Mouse (Mus musculus): ENCODE results near the gene Camk1d. TPM values are rescaled to one million over a fixed set of nuclear protein-coding genes. Genes with fewer than 3 reads are reported as not detected.
"Not testable (repeated sequence)": the region's sequence is repeated elsewhere in the genome, so short reads cannot be mapped to it uniquely, and the experiment has no call there.

Gene Camk1d
- polyA plus RNA-seq, 1 experiment from 2014 or later: 0.82 TPM

DNA sequence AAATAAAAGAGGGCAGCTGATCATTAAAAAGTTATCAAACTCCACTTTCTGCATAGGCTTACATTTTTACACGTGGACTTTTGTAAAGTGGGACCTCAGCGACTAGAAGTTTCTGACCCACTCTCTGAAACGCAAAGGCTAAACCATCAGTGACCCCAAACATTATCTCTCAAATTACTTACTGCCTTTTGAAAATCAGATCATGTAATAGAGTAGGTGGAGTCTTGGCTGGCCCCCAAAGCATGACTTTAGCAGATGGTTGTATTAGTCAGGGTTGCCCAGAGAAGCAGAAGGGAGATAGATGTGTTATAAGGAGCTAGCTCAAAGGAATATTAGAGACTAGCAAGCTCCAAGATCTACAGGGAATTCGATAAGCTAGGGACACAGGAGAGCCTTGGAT lies 103.8 kb downstream of the Camk1d start:
- H3K4me2 ChIP-seq: no peak overlapping the region
- H3K4me3 ChIP-seq (replicated peaks): no peak overlapping the region
- H3K27ac ChIP-seq: no peak overlapping the region
- no peak for DNase-seq
- H3K9me3 ChIP-seq (replicated peaks): no peaks in the 10 kb centered on the region
- no peaks in the 10 kb centered on the region for H3K36me3 ChIP-seq
- no peak for ATAC-seq (ENCODE audit: low read depth)
- WGBS (ENCODE audit: insufficient replicate concordance): 66% methylated on average over 4 of the region's 4 CpGs
- peaks cover 48% of the 10 kb centered on the region for H3K4me1 ChIP-seq (replicated peaks)
- no peak overlapping the region for H3K9ac ChIP-seq
- H3K27me3 ChIP-seq: no peaks in the 10 kb centered on the region

DNA sequence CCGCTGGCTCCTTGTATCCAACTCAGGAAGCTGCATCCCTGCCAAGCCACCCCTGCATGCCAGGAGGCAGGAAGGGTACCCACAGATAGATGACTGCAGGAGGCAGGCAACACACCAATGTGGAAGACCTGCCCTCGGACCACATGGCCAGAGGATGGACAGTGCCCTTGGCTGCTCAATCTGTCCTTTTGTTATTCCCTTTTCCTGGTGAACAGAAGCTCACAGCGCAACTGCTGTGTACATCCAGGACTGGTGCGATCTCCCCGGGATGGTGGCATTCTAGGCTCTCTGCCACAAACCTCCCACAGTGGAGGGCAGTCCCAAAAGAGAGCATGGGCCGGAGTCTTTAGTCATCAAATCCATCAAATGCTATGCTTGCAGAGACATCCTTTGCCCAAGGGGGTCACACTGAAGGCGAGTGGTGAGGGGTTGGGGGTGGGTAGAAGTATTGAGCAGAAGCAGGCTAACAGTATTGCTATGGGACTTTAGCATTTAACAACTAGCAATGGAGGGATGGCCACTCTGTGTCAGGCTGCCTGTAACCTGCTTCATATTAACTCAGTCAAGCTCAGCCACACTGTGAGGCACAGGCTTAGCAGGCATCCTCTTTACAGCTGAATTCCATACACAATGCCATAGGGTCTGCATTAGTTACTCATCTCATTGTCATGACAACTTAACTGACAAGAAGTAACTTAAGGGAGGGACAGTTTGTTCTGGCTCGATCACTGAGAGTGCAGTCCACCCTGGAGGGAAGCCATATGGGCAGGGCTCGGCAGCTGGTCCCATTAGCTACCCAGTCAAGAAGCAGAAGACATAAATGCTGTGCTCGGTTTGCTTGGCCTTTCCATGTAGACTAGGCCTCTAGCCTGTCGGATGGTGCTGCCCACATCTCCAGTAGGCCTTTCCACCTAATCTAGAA lies 106.1 kb downstream of the Camk1d start:
- Histone ChIP-seq H3K27ac (no peak overlapping the region), H3K9me3 (replicated peaks) (no peaks in the 10 kb centered on the region), H3K4me3 (replicated peaks) (no peak overlapping the region), H3K9ac (no peak overlapping the region), H3K4me1 (replicated peaks) (peaks cover 25% of the 10 kb centered on the region), H3K36me3 (no peaks in the 10 kb centered on the region), H3K27me3 (no peaks in the 10 kb centered on the region), H3K4me2 (no peak overlapping the region)
- no peak for ATAC-seq (ENCODE audit: low read depth)
- WGBS (ENCODE audit: insufficient replicate concordance): 74% methylated on average over 11 of the region's 11 CpGs
- DNase-seq: no peak

DNA sequence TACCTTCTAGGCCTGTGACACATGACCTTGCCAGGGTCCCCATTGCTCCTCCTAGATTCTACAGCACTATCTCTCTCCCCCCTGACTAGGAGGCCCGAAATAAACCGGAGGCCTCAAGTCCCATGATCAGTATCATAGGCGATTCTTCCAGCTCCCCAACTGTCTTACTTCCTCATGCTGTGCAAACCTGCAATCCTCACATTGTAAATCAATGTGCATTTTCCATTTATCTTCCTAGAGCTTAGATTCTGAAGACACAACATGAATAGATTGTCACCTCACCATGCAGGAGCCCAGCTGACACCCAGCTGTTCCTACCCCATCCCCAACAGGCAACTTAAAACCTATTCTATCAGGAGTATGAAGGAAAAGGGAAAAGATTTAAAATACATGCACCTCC lies 108.5 kb downstream of the Camk1d start:
- Histone ChIP-seq H3K4me2 (no peak overlapping the region), H3K27me3 (no peaks in the 10 kb centered on the region), H3K4me1 (replicated peaks) (peaks cover 13% of the 10 kb centered on the region), H3K27ac (no peak overlapping the region), H3K9ac (no peak overlapping the region), H3K4me3 (replicated peaks) (no peak overlapping the region), H3K9me3 (replicated peaks) (no peaks in the 10 kb centered on the region), H3K36me3 (no peaks in the 10 kb centered on the region)
- ATAC-seq (ENCODE audit: low read depth): no peak
- 30% methylated on average over 3 of the region's 3 CpGs for WGBS (ENCODE audit: insufficient replicate concordance)
- no peak for DNase-seq

DNA sequence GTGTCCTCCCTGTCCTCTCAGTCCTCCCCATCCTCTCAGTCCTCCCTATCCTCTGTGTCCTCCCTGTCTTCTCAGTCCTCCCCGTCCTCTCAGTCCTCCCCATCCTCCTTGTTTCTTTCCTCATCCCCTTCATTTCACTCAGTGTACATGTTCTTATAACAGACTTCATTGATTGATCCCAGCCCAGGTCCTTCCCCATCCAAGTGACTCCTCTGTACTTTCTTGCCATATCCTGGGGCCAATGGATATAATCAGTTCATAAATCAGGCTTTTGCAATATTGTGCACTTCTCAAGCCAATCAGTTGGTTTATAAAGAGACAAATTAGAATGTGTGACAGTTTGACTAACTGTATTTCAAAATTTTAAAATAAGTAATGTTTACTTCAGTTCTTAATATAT lies 112.3 kb downstream of the Camk1d start:
- no peak for ATAC-seq (ENCODE audit: low read depth)

DNA sequence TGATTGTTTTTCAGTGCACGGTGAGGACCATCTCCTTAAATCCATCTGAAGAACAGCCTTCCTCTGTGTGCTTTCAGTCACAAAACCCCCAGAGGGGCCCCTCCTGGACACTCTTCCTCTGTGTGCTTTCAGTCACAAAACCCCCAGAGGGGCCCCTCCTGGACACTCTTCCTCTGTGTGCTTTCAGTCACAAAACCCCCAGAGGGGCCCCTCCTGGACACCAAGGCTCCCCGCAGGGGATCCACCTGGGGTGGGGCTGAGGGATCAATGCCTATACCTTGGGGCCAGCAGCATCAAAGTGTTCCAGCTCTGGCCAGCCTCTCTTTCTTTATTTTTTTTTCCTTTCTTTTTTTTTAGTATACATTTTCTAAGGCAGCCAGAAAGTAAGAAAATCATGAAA lies 113.1 kb downstream of the Camk1d start:
- 9% methylated on average over 2 of the region's 2 CpGs for WGBS (ENCODE audit: insufficient replicate concordance)
- not testable (repeated sequence) for DNase-seq; H3K9me3 ChIP-seq (replicated peaks); H3K4me3 ChIP-seq (replicated peaks); H3K27ac ChIP-seq; H3K4me2 ChIP-seq; H3K36me3 ChIP-seq; H3K27me3 ChIP-seq; H3K9ac ChIP-seq
- H3K4me1 ChIP-seq (replicated peaks): peaks cover 21% of the 10 kb centered on the region
- peak; percentile 70 for ATAC-seq (ENCODE audit: low read depth)

More for the DNA sequence above, 112.3 kb downstream of the Camk1d start:
- Histone ChIP-seq H3K27me3 (no peaks in the 10 kb centered on the region), H3K27ac (no peak overlapping the region), H3K4me1 (replicated peaks) (peaks cover 21% of the 10 kb centered on the region), H3K9me3 (replicated peaks) (no peaks in the 10 kb centered on the region), H3K9ac (no peak overlapping the region), H3K36me3 (no peaks in the 10 kb centered on the region), H3K4me3 (replicated peaks) (no peak overlapping the region), H3K4me2 (no peak overlapping the region)
- 66% methylated on average over 1 of the region's 1 CpGs for WGBS (ENCODE audit: insufficient replicate concordance)
- DNase-seq: no peak

DNA sequence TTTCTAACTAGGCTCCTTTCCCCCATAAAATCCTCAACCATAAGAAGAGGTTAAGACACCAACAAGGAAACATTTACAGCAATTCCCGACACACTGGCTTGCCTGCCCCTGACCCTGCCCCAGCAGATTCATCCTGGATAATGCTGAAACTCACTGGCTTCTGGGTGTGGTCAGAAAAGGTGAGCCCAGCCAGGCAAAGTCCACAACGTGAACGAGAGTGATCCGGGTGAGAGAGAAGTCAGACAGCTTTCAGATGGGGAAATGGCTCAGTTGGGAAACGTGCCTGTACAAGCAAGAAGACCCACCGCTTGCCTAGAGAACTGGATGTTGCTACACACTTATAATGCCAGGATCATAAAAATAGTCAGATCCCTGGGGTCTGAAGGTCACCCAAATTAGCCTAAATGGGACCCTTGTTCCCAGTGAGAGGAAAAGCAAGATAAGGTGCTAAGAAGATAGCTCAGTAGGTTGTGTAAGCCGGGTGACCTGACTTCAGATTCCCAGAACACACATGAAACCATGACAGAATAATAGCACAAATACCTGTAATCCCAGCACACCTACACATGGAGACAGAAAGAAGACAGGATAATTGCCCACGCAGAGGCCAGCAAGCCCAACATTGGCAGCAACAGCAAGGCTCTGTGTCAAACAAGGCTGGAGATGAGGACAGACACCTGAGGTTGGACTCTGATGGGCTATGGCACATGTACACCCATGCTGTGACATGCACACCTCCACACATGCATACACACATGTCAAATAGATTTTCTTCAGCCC lies 113.9 kb downstream of the Camk1d start:
- no peak overlapping the region for H3K4me2 ChIP-seq
- WGBS (ENCODE audit: insufficient replicate concordance): 36% methylated on average over 8 of the region's 8 CpGs
- no peak for DNase-seq
- no peaks in the 10 kb centered on the region for H3K9me3 ChIP-seq (replicated peaks)
- H3K4me3 ChIP-seq (replicated peaks): no peak overlapping the region
- H3K27me3 ChIP-seq: no peaks in the 10 kb centered on the region
- 0 out of 2 replicates have a peak, but pooled peaks have one; percentile 37 for ATAC-seq (ENCODE audit: low read depth)
- H3K9ac ChIP-seq: no peak overlapping the region
- H3K4me1 ChIP-seq (replicated peaks): peaks cover 21% of the 10 kb centered on the region
- no peaks in the 10 kb centered on the region for H3K36me3 ChIP-seq
- no peak overlapping the region for H3K27ac ChIP-seq

DNA sequence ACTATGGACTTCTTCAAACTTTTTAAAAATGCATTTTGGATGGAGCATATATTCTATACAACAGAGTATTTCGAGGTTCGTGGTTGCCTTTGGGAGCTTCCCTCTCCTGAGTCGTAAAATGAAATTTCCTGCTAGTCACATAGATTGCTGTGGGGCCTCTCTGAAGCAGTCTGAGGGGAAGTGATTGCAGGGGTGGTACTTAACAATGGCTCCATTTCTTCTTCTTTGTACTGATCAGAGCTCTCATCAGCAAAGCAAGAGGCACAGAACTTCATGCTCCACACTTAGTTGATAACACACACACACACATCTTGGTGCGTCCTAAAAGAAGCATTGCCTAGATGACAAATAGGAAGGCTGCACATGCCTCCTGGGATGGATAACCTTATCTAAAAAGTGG lies 114.6 kb downstream of the Camk1d start:
- no peak for ATAC-seq (ENCODE audit: low read depth)

DNA sequence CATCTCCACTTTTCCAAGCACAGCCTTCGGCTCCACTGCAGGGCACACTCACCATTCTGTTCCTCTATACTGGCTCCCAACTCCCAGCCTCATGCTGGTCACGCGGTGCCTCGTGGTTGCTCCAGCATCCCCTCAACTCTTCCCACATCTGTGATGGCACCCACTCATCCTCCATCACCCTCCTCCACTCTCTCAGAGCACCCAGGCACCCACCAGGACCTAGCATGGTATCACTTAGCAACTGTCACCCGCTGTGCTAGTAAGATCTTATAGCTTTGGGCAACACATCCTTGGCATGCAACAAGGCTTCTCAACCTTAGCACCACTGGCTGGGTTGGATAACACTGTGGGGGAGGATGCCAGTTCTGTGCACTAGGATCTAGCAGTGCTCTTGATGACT lies 115.8 kb downstream of the Camk1d start:
- peaks cover 21% of the 10 kb centered on the region for H3K4me1 ChIP-seq (replicated peaks)
- DNase-seq (no peak), ATAC-seq (ENCODE audit: low read depth) (no peak)
- no peak overlapping the region for H3K4me2 ChIP-seq
- no peaks in the 10 kb centered on the region for H3K27me3 ChIP-seq
- no peaks in the 10 kb centered on the region for H3K36me3 ChIP-seq
- no peak overlapping the region for H3K9ac ChIP-seq
- no peak overlapping the region for H3K27ac ChIP-seq
- WGBS (ENCODE audit: insufficient replicate concordance): 76% methylated on average over 5 of the region's 5 CpGs
- H3K4me3 ChIP-seq (replicated peaks): no peak overlapping the region
- no peaks in the 10 kb centered on the region for H3K9me3 ChIP-seq (replicated peaks)

More for the DNA sequence above, 114.6 kb downstream of the Camk1d start:
- Histone ChIP-seq H3K4me1 (replicated peaks) (peaks cover 21% of the 10 kb centered on the region), H3K9me3 (replicated peaks) (no peaks in the 10 kb centered on the region), H3K27me3 (no peaks in the 10 kb centered on the region), H3K9ac (no peak overlapping the region), H3K4me3 (replicated peaks) (no peak overlapping the region), H3K36me3 (no peaks in the 10 kb centered on the region), H3K27ac (no peak overlapping the region), H3K4me2 (no peak overlapping the region)
- DNase-seq: no peak
- 9% methylated on average over 4 of the region's 4 CpGs for WGBS (ENCODE audit: insufficient replicate concordance)

DNA sequence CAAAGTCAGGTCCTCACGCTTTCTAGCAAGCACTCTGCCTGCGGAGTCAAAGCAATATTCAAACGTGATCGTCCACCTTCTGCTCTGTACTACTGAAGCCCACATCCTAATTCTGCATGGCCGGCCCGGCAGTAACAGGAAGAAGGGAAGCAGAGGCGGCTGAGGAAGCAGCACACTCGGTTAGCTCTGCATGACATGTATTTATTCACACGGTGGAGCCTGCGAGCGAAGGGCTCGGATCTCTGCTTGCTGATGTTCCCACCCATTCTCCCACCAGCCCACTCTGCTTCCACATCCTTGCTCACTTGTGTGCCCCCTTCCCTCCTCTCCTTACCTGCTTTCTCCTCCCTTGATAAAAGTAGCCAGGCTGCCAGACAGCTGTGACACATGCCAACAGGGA lies 117.4 kb downstream of the Camk1d start:
- Histone ChIP-seq H3K9me3 (replicated peaks) (no peaks in the 10 kb centered on the region), H3K36me3 (no peaks in the 10 kb centered on the region), H3K27me3 (no peaks in the 10 kb centered on the region), H3K9ac (no peak overlapping the region), H3K4me2 (no peak overlapping the region), H3K4me3 (replicated peaks) (no peak overlapping the region), H3K27ac (no peak overlapping the region), H3K4me1 (replicated peaks) (peaks cover 21% of the 10 kb centered on the region)
- DNase-seq (no peak), ATAC-seq (ENCODE audit: low read depth) (no peak)
- 24% methylated on average over 12 of the region's 12 CpGs for WGBS (ENCODE audit: insufficient replicate concordance)

DNA sequence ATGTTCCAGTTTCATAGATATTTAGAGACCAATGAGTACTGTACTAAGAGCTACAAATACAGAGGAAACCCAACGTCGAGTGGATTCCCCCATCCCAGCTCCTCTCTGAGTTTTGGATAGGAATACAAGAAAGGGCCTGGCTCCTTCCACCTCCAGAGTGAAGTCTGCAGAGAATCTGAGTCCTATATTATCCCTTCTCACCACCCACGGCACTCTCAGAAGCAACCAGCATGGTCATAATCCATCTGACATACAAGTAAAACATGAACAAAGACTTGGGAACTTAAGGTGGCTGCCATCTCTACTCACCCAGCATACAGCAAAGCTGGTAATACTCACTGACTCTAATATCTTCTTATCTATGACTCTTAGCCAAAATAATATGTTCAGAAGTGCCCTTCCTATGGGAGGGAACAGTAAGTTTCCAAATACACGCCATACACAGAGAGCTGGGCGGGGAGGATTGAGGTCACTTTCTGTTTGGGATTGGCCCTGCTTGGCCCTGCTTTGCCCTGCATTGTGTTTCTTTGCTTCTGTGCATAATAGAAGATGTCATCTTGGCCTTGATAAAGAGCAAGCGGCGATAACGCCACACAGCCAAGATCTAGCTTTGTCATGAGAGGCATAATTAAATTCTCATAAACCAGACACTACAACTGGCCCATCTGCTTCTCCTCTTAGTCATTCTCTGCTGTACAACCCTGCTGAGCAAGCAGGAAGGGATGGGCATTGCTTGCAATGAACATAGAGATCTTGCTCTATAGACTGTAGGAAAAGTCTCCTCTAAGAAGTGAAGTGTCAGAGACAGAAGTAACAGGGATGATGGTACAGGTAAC lies 118.7 kb downstream of the Camk1d start:
- H3K9me3 ChIP-seq (replicated peaks): no peaks in the 10 kb centered on the region
- H3K27me3 ChIP-seq: no peaks in the 10 kb centered on the region
- DNase-seq (no peak), ATAC-seq (ENCODE audit: low read depth) (no peak)
- no peak overlapping the region for H3K27ac ChIP-seq
- no peak overlapping the region for H3K4me3 ChIP-seq (replicated peaks)
- H3K9ac ChIP-seq: no peak overlapping the region
- peaks cover 11% of the 10 kb centered on the region for H3K4me1 ChIP-seq (replicated peaks)
- 73% methylated on average over 8 of the region's 8 CpGs for WGBS (ENCODE audit: insufficient replicate concordance)
- H3K4me2 ChIP-seq: no peak overlapping the region
- no peaks in the 10 kb centered on the region for H3K36me3 ChIP-seq

All from liver, embryonic 13.5 days (tissue).